In genomic region chr10:32889652-32890506, GRCm38 (mm10) we compare ENCODE assay signal across 8 mouse cellular contexts. TPM values are rescaled to one million over a fixed set of nuclear protein-coding genes. Genes with fewer than 3 reads are reported as not detected.
DNase-seq lines count a peak whose midpoint lies in the region; ATAC-seq lines count a peak whose summit lies in the region.

TSS of gene Nkain2 (minus strand) at chr10:32890462.

- H3K4me1 ChIP-seq in hindbrain, embryonic 14.5 days (replicated peaks; ENCODE audit: control insufficient read depth, insufficient read depth, low read length): 0 out of 2 replicates have a peak, but pooled peaks cover 3% of the 10 kb centered on the region
- H3K4me1 ChIP-seq in midbrain, embryonic 12.5 days: no peaks in the 10 kb centered on the region
- no peaks in the 10 kb centered on the region for H3K4me1 ChIP-seq in stomach, embryonic 15.5 days

- H3K9me3 ChIP-seq in hindbrain, embryonic 14.5 days (ENCODE audit: control insufficient read depth, low read length): no peaks in the 10 kb centered on the region
- no peaks in the 10 kb centered on the region for H3K9me3 ChIP-seq in midbrain, embryonic 12.5 days
- no peaks in the 10 kb centered on the region for H3K9me3 ChIP-seq in stomach, embryonic 15.5 days

- no peaks in the 10 kb centered on the region for H3K36me3 ChIP-seq in hindbrain, embryonic 14.5 days (replicated peaks; ENCODE audit: control insufficient read depth, insufficient read depth)
- no peaks in the 10 kb centered on the region for H3K36me3 ChIP-seq in midbrain, embryonic 12.5 days
- H3K36me3 ChIP-seq in stomach, embryonic 15.5 days: no peaks in the 10 kb centered on the region

- DNase-seq in ZHBTc4 (ENCODE audit: low read depth, low spot score): peak; percentile 83
- DNase-seq in cerebellum, postnatal 14 days: peak; percentile 75 to 77
- DNase-seq in frontal cortex, postnatal 25 days (ENCODE audit: low spot score in 2 of 2): peak; percentile 55 to 62
- peak; percentile 73 for DNase-seq in hindbrain, embryonic 14.5 days (ENCODE audit: low spot score)
- DNase-seq in left cerebral cortex, adult 18-20 months (ENCODE audit: low spot score in 2 of 2): peak; percentile 66 to 71

- 0% methylated on average over 60 of the region's 81 CpGs for WGBS in hindbrain, embryonic 14.5 days
- under 1% methylated on average over 75 of the region's 81 CpGs for WGBS in midbrain, embryonic 12.5 days
- WGBS in stomach, embryonic 15.5 days: under 1% methylated on average over 72 of the region's 81 CpGs

- peak within 1 kb of the TSS; percentile 86 for H3K4me2 ChIP-seq in hindbrain, embryonic 14.5 days (replicated peaks)
- H3K4me2 ChIP-seq in midbrain, embryonic 12.5 days (replicated peaks): peak within 1 kb of the TSS; percentile 84
- peak within 1 kb of the TSS; percentile 98 for H3K4me2 ChIP-seq in stomach, embryonic 15.5 days

- peak within 1 kb of the TSS; percentile 91 for H3K4me3 ChIP-seq in hindbrain, embryonic 14.5 days (replicated peaks; ENCODE audit: low read length)
- peak within 1 kb of the TSS; percentile 93 for H3K4me3 ChIP-seq in midbrain, embryonic 12.5 days
- peak within 1 kb of the TSS; percentile 67 for H3K4me3 ChIP-seq in stomach, embryonic 15.5 days (replicated peaks)

- H3K9ac ChIP-seq in hindbrain, embryonic 14.5 days: peak within 1 kb of the TSS; percentile 91
- peak within 1 kb of the TSS; percentile 87 for H3K9ac ChIP-seq in midbrain, embryonic 12.5 days (replicated peaks)
- peak within 1 kb of the TSS; percentile 29; the same call in 1 of the 2 replicates for H3K9ac ChIP-seq in stomach, embryonic 15.5 days

- ATAC-seq in hindbrain, embryonic 14.5 days (ENCODE audit: low FRiP score): peak; percentile 90
- ATAC-seq in midbrain, embryonic 12.5 days (ENCODE audit: low FRiP score, low read depth): peak; percentile 90
- peak; percentile 53; the same call in 1 of the 2 replicates for ATAC-seq in stomach, embryonic 15.5 days (ENCODE audit: insufficient read depth, low FRiP score, low read depth)
- no peak for ATAC-seq in erythroid progenitor cell, adult 5-6 weeks (replicated peaks; ENCODE audit: low FRiP score, poor library complexity, severe bottlenecking)

- no peaks in the 10 kb centered on the region for H3K27me3 ChIP-seq in hindbrain, embryonic 14.5 days (ENCODE audit: control insufficient read depth, insufficient read depth, low read length)
- no peaks in the 10 kb centered on the region for H3K27me3 ChIP-seq in midbrain, embryonic 12.5 days
- H3K27me3 ChIP-seq in stomach, embryonic 15.5 days (replicated peaks): no peaks in the 10 kb centered on the region

- H3K27ac ChIP-seq in hindbrain, embryonic 14.5 days: peak within 1 kb of the TSS; percentile 90
- H3K27ac ChIP-seq in midbrain, embryonic 12.5 days (replicated peaks): peak within 1 kb of the TSS; percentile 56
- H3K27ac ChIP-seq in stomach, embryonic 15.5 days: no peak within 1 kb of the TSS

RNA-seq across cellular contexts. Expression of gene Nkain2, which starts in this region (rescaled TPM):
- 16.6 and 18.3 TPM in 2 replicates for polyA plus RNA-seq in hindbrain, embryonic 14.5 days (2014; fragmentation: Nextera tagmentation; extraction: Ambion mirVana)
- total RNA-seq in left cerebral cortex, adult 18-20 months (2021): 10 to 100 TPM; 23.5 to 29.3 TPM
- polyA plus RNA-seq in midbrain, embryonic 12.5 days (2016; fragmentation: Nextera tagmentation; extraction: Ambion mirVana): 3.3 and 5.2 TPM in 2 replicates
- 0.59 and 0.85 TPM in 2 replicates for polyA plus RNA-seq in stomach, embryonic 15.5 days (2015; fragmentation: Nextera tagmentation; extraction: Ambion mirVana)
- total RNA-seq in erythroid progenitor cell, adult 5-6 weeks (2015; ENCODE audit: low replicate concordance): not detected in 2 replicates
- not detected in 2 replicates for total RNA-seq in erythroid progenitor cell, adult 5-6 weeks (2017; ENCODE audit: low replicate concordance)

Comparison
In these comparisons a context has a peak if more than half of its experiments do, and no peak if none do; other contexts are left out.
1. RNA of gene Nkain2 (total RNA-seq): 23.5 to 29.3 TPM in left cerebral cortex, adult 18-20 months; not detected in erythroid progenitor cell, adult 5-6 weeks; every median in the first group is over 10 times any median in the second.
2. Peak in ATAC-seq, H3K4me3 ChIP-seq, H3K9ac ChIP-seq and H3K4me2 ChIP-seq in stomach, embryonic 15.5 days; RNA of the gene not detected or under 1 TPM.
3. H3K9ac ChIP-seq: peak in every context shown above with its lines; median percentile 91 in hindbrain, embryonic 14.5 days; 87 in midbrain, embryonic 12.5 days; 29 in stomach, embryonic 15.5 days.
4. Peak in every context shown above with its lines, with median percentiles within 50 percentile points of each other: DNase-seq, H3K4me2 ChIP-seq and H3K4me3 ChIP-seq.